Mouse (Mus musculus) myocyte (in vitro differentiated cells): ENCODE measurements around the gene Swap70.

Source experiments
- E2F4 ChIP-seq: IDR thresholded peaks from one replicate; pipeline ENCODE4 v1.6.1; 2011; ENCODE audit warnings: mild to moderate bottlenecking, control low read depth, moderate library complexity; ENCODE audit not compliant: insufficient read depth
- MYOD1 ChIP-seq, 3 experiments: IDR thresholded peaks; one replicate each; pipeline ENCODE4 v1.6.1; 2011; ENCODE audit warnings: control low read depth in 2 of 3, low read depth in 2 of 3, mild to moderate bottlenecking in 2 of 3, moderate library complexity in 1 of 3; ENCODE audit not compliant: insufficient read length in 2 of 3, control insufficient read depth in 1 of 3
- MYOG ChIP-seq, 3 experiments: IDR thresholded peaks; one replicate each; pipeline ENCODE4 v1.6.1; 2011; ENCODE audit warnings: control low read depth in 2 of 3, low read depth in 2 of 3, mild to moderate bottlenecking in 2 of 3; ENCODE audit not compliant: insufficient read length in 2 of 3, control insufficient read depth in 1 of 3, insufficient read depth in 1 of 3
- POLR2A ChIP-seq: IDR thresholded peaks from one replicate; pipeline ENCODE4 v1.6.1; 2011; ENCODE audit warnings: low read depth, mild to moderate bottlenecking, control low read depth, moderate library complexity; ENCODE audit not compliant: insufficient read length
- TCF12 ChIP-seq: IDR thresholded peaks from one replicate; pipeline ENCODE4 v1.6.1; 2011; ENCODE audit warnings: mild to moderate bottlenecking, control low read depth; ENCODE audit not compliant: poor library complexity, insufficient read depth, severe bottlenecking
- TCF3 ChIP-seq: IDR thresholded peaks from one replicate; pipeline ENCODE4 v1.6.1; 2011; ENCODE audit warnings: low read depth, control low read depth; ENCODE audit not compliant: insufficient read length

- no peak for TF ChIP-seq POLR2A
- no peak for TF ChIP-seq TCF12
- TF ChIP-seq TCF3: no peak
- no peak for TF ChIP-seq E2F4
- TF ChIP-seq MYOG (IDR thresholded peaks at IDR 0.05; ENCODE audit: control insufficient read depth in 1 of 3, insufficient read depth in 1 of 3, insufficient read length in 2 of 3, low read depth in 2 of 3): no peak
- no peak for TF ChIP-seq MYOD1 (IDR thresholded peaks at IDR 0.05; ENCODE audit: control insufficient read depth in 1 of 3, insufficient read length in 2 of 3, low read depth in 2 of 3)
Observed at GRCm38 (mm10) chr7:110193186-110193585, 28.3 kb upstream of the Swap70 start.
